Mouse (Mus musculus): ENCODE data around the gene Lhx2. TPM values are rescaled to one million over a fixed set of nuclear protein-coding genes. Genes with fewer than 3 reads are reported as not detected.

Lhx2 gene
- not detected in 2 replicates for polyA plus RNA-seq (2014; fragmentation: Nextera tagmentation; extraction: Ambion mirVana)

- Histone ChIP-seq H3K4me3 (ENCODE audit: low read depth, low read length) (peak within 1 kb of the TSS; percentile 34), H3K4me1 (ENCODE audit: control insufficient read depth, insufficient read depth, low read length) (peaks cover 8% of the 10 kb centered on the region), H3K36me3 (ENCODE audit: control insufficient read depth, insufficient read depth, low read length) (no peaks in the 10 kb centered on the region), H3K9ac (replicated peaks; ENCODE audit: low read depth, low read length) (no peak within 1 kb of the TSS), H3K27me3 (ENCODE audit: control insufficient read depth, insufficient read depth, low read length) (peaks cover 80% of the 10 kb centered on the region), H3K9me3 (ENCODE audit: control insufficient read depth, low read depth, low read length) (no peaks in the 10 kb centered on the region), H3K4me2 (replicated peaks; ENCODE audit: low read depth, low read length) (peak within 1 kb of the TSS; percentile 76), H3K27ac (ENCODE audit: low read length) (no peak within 1 kb of the TSS)
- peak; percentile 49; the same call in 1 of the 2 replicates for ATAC-seq (ENCODE audit: insufficient number of reproducible peaks, insufficient read depth, low FRiP score, low read depth)
- WGBS, result 1% methylated on average over 59 of the region's 92 CpGs
Observed at GRCm38 (mm10) chr2:38338990-38339909, at the start of gene Lhx2. Gene Lhx2 (plus strand): TSS chr2:38339281.

- H3K27ac ChIP-seq (ENCODE audit: low read length), result no peak overlapping the region
- no peak overlapping the region for H3K4me2 ChIP-seq (replicated peaks; ENCODE audit: low read depth, low read length)
- 80% methylated on average over 1 of the region's 1 CpGs for WGBS
- H3K27me3 ChIP-seq (ENCODE audit: control insufficient read depth, insufficient read depth, low read length), result no peaks in the 10 kb centered on the region
- no peaks in the 10 kb centered on the region for H3K36me3 ChIP-seq (ENCODE audit: control insufficient read depth, insufficient read depth, low read length)
- H3K9me3 ChIP-seq (ENCODE audit: control insufficient read depth, low read depth, low read length), result no peaks in the 10 kb centered on the region
- H3K4me3 ChIP-seq (ENCODE audit: low read depth, low read length), result no peak overlapping the region
- no peak for ATAC-seq (ENCODE audit: insufficient number of reproducible peaks, insufficient read depth, low FRiP score, low read depth)
- H3K4me1 ChIP-seq (ENCODE audit: control insufficient read depth, insufficient read depth, low read length), result no peaks in the 10 kb centered on the region
- H3K9ac ChIP-seq (replicated peaks; ENCODE audit: low read depth, low read length), result no peak overlapping the region
Observed at GRCm38 (mm10) chr2:38291526-38291925, 47.6 kb upstream of the Lhx2 start.

GRCm38 (mm10) chr2:38295939-38296338 is 43.1 kb upstream of the Lhx2 start:
- 90% methylated on average over 4 of the region's 4 CpGs for WGBS
- Histone ChIP-seq H3K4me3 (ENCODE audit: low read depth, low read length) (no peak overlapping the region), H3K36me3 (ENCODE audit: control insufficient read depth, insufficient read depth, low read length) (no peaks in the 10 kb centered on the region), H3K27me3 (ENCODE audit: control insufficient read depth, insufficient read depth, low read length) (no peaks in the 10 kb centered on the region), H3K4me2 (replicated peaks; ENCODE audit: low read depth, low read length) (no peak overlapping the region), H3K4me1 (ENCODE audit: control insufficient read depth, insufficient read depth, low read length) (no peaks in the 10 kb centered on the region), H3K9me3 (ENCODE audit: control insufficient read depth, low read depth, low read length) (no peaks in the 10 kb centered on the region), H3K9ac (replicated peaks; ENCODE audit: low read depth, low read length) (no peak overlapping the region), H3K27ac (ENCODE audit: low read length) (no peak overlapping the region)
- no peak for ATAC-seq (ENCODE audit: insufficient number of reproducible peaks, insufficient read depth, low FRiP score, low read depth)

GRCm38 (mm10) chr2:38300941-38301340 is 38.1 kb upstream of the Lhx2 start:
- Histone ChIP-seq H3K4me1 (ENCODE audit: control insufficient read depth, insufficient read depth, low read length) (no peaks in the 10 kb centered on the region), H3K27ac (ENCODE audit: low read length) (no peak overlapping the region), H3K9ac (replicated peaks; ENCODE audit: low read depth, low read length) (no peak overlapping the region), H3K4me3 (ENCODE audit: low read depth, low read length) (no peak overlapping the region), H3K4me2 (replicated peaks; ENCODE audit: low read depth, low read length) (no peak overlapping the region), H3K9me3 (ENCODE audit: control insufficient read depth, low read depth, low read length) (no peaks in the 10 kb centered on the region), H3K36me3 (ENCODE audit: control insufficient read depth, insufficient read depth, low read length) (no peaks in the 10 kb centered on the region), H3K27me3 (ENCODE audit: control insufficient read depth, insufficient read depth, low read length) (no peaks in the 10 kb centered on the region)
- 71% methylated on average over 2 of the region's 2 CpGs for WGBS
- ATAC-seq (ENCODE audit: insufficient number of reproducible peaks, insufficient read depth, low FRiP score, low read depth), result no peak

GRCm38 (mm10) chr2:38305152-38305551 is 33.9 kb upstream of the Lhx2 start:
- H3K4me3 ChIP-seq (ENCODE audit: low read depth, low read length), result no peak overlapping the region
- H3K4me2 ChIP-seq (replicated peaks; ENCODE audit: low read depth, low read length), result no peak overlapping the region
- H3K9me3 ChIP-seq (ENCODE audit: control insufficient read depth, low read depth, low read length), result no peaks in the 10 kb centered on the region
- no peaks in the 10 kb centered on the region for H3K4me1 ChIP-seq (ENCODE audit: control insufficient read depth, insufficient read depth, low read length)
- no peak for ATAC-seq (ENCODE audit: insufficient number of reproducible peaks, insufficient read depth, low FRiP score, low read depth)
- no peaks in the 10 kb centered on the region for H3K36me3 ChIP-seq (ENCODE audit: control insufficient read depth, insufficient read depth, low read length)
- H3K27ac ChIP-seq (ENCODE audit: low read length), result no peak overlapping the region
- WGBS, result 88% methylated on average over 1 of the region's 1 CpGs
- H3K27me3 ChIP-seq (ENCODE audit: control insufficient read depth, insufficient read depth, low read length), result no peaks in the 10 kb centered on the region
- H3K9ac ChIP-seq (replicated peaks; ENCODE audit: low read depth, low read length), result no peak overlapping the region

- Histone ChIP-seq H3K36me3 (ENCODE audit: control insufficient read depth, insufficient read depth, low read length) (no peaks in the 10 kb centered on the region), H3K4me3 (ENCODE audit: low read depth, low read length) (no peak overlapping the region)
- 52% methylated on average over 3 of the region's 3 CpGs for WGBS
Observed at GRCm38 (mm10) chr2:38312921-38313320, 26.2 kb upstream of the Lhx2 start.

GRCm38 (mm10) chr2:38313399-38313798 is 25.7 kb upstream of the Lhx2 start:
- Histone ChIP-seq H3K9me3 (ENCODE audit: control insufficient read depth, low read depth, low read length) (no peaks in the 10 kb centered on the region), H3K4me1 (ENCODE audit: control insufficient read depth, insufficient read depth, low read length) (no peaks in the 10 kb centered on the region), H3K4me2 (replicated peaks; ENCODE audit: low read depth, low read length) (no peak overlapping the region), H3K36me3 (ENCODE audit: control insufficient read depth, insufficient read depth, low read length) (no peaks in the 10 kb centered on the region), H3K4me3 (ENCODE audit: low read depth, low read length) (no peak overlapping the region), H3K27ac (ENCODE audit: low read length) (no peak overlapping the region), H3K9ac (replicated peaks; ENCODE audit: low read depth, low read length) (no peak overlapping the region), H3K27me3 (ENCODE audit: control insufficient read depth, insufficient read depth, low read length) (0 out of 2 replicates have a peak, but pooled peaks cover 3% of the 10 kb centered on the region)
- 46% methylated on average over 3 of the region's 3 CpGs for WGBS
- no peak for ATAC-seq (ENCODE audit: insufficient number of reproducible peaks, insufficient read depth, low FRiP score, low read depth)

More at GRCm38 (mm10) chr2:38312921-38313320, 26.2 kb upstream of the Lhx2 start:
- Histone ChIP-seq H3K9ac (replicated peaks; ENCODE audit: low read depth, low read length) (no peak overlapping the region), H3K9me3 (ENCODE audit: control insufficient read depth, low read depth, low read length) (no peaks in the 10 kb centered on the region), H3K27ac (ENCODE audit: low read length) (no peak overlapping the region), H3K27me3 (ENCODE audit: control insufficient read depth, insufficient read depth, low read length) (0 out of 2 replicates have a peak, but pooled peaks cover 3% of the 10 kb centered on the region), H3K4me1 (ENCODE audit: control insufficient read depth, insufficient read depth, low read length) (no peaks in the 10 kb centered on the region), H3K4me2 (replicated peaks; ENCODE audit: low read depth, low read length) (no peak overlapping the region)
- ATAC-seq (ENCODE audit: insufficient number of reproducible peaks, insufficient read depth, low FRiP score, low read depth), result no peak

- no peak overlapping the region for H3K4me2 ChIP-seq (replicated peaks; ENCODE audit: low read depth, low read length)
- WGBS, result 85% methylated on average over 11 of the region's 11 CpGs
- no peaks in the 10 kb centered on the region for H3K36me3 ChIP-seq (ENCODE audit: control insufficient read depth, insufficient read depth, low read length)
- no peak overlapping the region for H3K9ac ChIP-seq (replicated peaks; ENCODE audit: low read depth, low read length)
- H3K9me3 ChIP-seq (ENCODE audit: control insufficient read depth, low read depth, low read length), result no peaks in the 10 kb centered on the region
- no peak overlapping the region for H3K27ac ChIP-seq (ENCODE audit: low read length)
- no peaks in the 10 kb centered on the region for H3K4me1 ChIP-seq (ENCODE audit: control insufficient read depth, insufficient read depth, low read length)
- ATAC-seq (ENCODE audit: insufficient number of reproducible peaks, insufficient read depth, low FRiP score, low read depth), result no peak
- 0 out of 2 replicates have a peak, but pooled peaks cover 3% of the 10 kb centered on the region for H3K27me3 ChIP-seq (ENCODE audit: control insufficient read depth, insufficient read depth, low read length)
- no peak overlapping the region for H3K4me3 ChIP-seq (ENCODE audit: low read depth, low read length)
Observed at GRCm38 (mm10) chr2:38319086-38319485, 20.0 kb upstream of the Lhx2 start.
